Mouse (Mus musculus): ENCODE results near the gene Cd28.

Gene Cd28

GRCm38 (mm10) chr1:60750201-60750765 lies 33.7 kb downstream of the Cd28 start:
- DNase-seq (ENCODE audit: low read depth, low spot score) = no peak

DNA sequence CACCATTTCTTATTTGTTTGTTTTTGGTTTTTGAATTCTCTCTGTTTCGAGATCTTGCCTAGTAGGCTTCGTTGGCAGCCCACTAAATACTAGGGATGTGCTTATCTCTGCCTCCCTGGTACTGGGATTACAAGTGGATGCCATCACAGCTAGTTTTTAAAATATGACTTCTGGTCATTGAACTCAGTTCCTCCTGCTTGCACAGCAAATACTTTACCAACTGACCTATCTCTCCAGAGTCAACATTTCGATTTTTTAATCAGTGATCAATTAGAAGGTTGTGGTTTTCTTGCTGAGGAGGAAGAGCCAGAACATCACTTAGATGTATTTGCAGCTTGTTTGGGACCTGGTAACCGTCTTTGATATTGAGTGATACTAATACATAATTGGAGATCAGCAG lies 34.4 kb downstream of the Cd28 start:
- no peak for DNase-seq (ENCODE audit: low read depth, low spot score)

DNA sequence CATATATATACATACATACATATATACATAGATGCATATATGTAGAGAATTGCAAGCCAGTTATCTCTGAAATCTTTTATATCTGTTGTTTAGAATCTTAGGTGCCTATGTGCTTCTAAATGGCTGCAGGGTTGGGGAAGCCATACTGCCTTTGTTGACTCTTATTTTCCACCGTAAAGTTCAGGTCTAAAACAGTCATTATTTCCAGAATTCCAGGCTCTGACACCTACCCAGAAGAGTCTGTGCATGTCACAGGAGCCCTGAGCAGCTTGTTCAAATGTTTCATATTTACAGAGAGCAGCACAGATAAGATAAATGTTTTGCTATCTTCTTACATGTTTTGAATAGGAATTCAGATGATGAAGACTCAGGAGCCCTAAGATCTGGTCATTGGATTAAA lies 36.4 kb downstream of the Cd28 start:
- DNase-seq (ENCODE audit: low read depth, low spot score) = no peak

DNA sequence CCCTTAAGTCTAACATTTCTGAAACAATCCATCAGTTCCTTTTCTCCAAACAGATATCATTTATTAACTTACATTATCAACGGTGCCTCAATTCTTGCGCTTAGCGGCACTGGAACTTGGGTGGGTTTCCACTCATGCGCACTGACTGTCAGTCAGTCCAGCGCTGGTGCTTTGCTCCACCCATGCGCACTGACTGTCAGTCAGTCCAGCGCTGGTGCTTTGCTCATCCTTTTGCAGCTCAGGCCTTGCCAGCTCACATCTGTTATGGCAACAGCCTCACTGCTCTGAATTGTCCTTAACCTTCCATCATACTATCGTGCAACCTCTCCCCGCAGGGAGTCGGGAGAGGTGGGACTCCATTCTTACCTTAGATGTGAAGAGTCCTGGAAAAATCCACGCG lies 37.4 kb downstream of the Cd28 start:
- DNase-seq (ENCODE audit: low read depth, low spot score) = no peak

GRCm38 (mm10) chr1:60755391-60756243 lies 39.0 kb downstream of the Cd28 start:
- DNase-seq (ENCODE audit: low read depth, low spot score) = no peak

DNA sequence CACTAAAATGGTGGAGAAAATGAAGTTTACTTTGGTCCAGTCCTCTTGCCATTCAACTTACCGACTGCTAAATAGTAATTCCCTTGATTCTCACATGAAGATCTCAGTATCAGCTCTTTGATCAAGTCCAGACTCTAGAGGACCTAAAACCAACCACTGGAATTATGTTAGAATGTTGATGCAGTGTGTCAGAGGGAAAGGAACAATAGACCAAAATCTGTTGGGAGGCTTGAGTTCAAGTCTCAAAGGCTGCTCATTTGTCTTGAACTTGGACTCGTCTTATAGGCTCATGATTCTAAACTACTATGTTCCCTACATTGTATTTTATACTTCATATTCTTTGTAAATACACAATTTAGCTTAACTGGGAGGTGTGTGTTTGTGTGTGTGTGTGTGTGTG lies 41.0 kb downstream of the Cd28 start:
- DNase-seq (ENCODE audit: low read depth, low spot score) = no peak

DNA sequence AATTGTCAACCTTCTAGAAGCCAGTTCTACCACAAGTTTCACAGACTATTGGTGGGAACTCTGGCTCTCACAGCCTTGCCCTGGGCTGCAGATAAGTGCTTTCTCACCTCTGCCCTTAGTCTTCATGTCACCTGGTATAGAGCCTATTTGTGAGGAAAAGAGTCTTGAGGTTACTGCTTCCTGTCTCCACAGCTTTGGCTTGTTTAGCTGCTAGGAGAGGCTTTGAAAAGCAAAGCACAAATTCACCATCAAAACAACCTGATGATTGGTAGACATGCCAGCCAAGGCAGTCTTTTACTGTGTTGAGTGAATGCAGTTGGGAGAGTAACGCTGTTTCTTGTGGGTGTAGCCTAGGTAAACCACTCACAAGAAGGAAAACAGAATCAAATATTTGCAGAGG lies 41.6 kb downstream of the Cd28 start:
- no peak for DNase-seq (ENCODE audit: low read depth, low spot score)

- no peak for DNase-seq (ENCODE audit: low read depth, low spot score)
These were observed 43.1 kb downstream of the Cd28 start for GRCm38 (mm10) chr1:60759563-60760335.

GRCm38 (mm10) chr1:60760475-60760874 lies 43.9 kb downstream of the Cd28 start:
- DNase-seq (ENCODE audit: low read depth, low spot score) = no peak

DNA sequence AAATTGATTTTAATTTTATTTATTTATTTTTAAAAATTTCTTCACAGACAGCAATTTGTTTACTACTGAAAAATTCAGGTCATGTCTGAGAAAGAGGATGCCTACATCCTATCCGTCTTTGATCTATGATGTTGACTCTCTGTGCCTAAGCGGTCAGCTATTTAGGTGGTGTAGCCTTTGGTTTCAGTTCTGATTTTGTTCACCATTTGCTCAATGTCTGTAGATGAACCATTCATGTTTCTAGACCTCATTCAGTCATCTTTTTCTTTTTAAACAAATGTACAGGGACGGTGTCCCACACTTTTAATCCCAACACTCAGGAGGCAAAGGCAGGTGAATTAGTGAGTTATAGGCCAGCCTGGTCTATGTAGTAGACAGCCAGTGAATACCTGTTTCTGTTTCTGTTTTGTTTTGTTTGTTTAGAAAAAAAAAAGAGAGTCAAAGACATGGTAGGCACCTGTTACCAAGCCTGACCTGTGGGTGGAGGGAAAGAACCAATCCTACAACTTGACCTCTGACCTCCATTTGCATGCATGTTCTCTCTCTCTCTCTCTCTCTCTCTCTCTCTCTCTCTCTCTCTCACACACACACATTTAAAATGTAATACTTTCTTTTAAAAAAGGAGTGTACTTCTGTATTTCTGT lies 45.0 kb downstream of the Cd28 start:
- no peak for DNase-seq (ENCODE audit: low read depth, low spot score)

GRCm38 (mm10) chr1:60762451-60762850 lies 45.9 kb downstream of the Cd28 start:
- DNase-seq (ENCODE audit: low read depth, low spot score) = no peak

DNA sequence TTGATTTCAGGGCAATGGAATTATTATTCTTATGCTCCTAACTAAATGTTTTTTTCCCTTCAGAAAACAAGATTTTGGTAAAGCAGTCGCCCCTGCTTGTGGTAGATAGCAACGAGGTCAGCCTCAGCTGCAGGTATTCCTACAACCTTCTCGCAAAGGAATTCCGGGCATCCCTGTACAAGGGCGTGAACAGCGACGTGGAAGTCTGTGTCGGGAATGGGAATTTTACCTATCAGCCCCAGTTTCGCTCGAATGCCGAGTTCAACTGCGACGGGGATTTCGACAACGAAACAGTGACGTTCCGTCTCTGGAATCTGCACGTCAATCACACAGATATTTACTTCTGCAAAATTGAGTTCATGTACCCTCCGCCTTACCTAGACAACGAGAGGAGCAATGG lies 46.3 kb downstream of the Cd28 start:
- no peak for DNase-seq (ENCODE audit: low read depth, low spot score)

- no peak for DNase-seq (ENCODE audit: low read depth, low spot score)
These were observed 55.2 kb downstream of the Cd28 start for GRCm38 (mm10) chr1:60771771-60772170.

- no peak for DNase-seq (ENCODE audit: low read depth, low spot score)
These were observed 56.6 kb downstream of the Cd28 start for GRCm38 (mm10) chr1:60773231-60773630.

GRCm38 (mm10) chr1:60776166-60776565 lies 59.6 kb downstream of the Cd28 start:
- no peak for DNase-seq (ENCODE audit: low read depth, low spot score)

GRCm38 (mm10) chr1:60776906-60777305 lies 60.3 kb downstream of the Cd28 start:
- no peak for DNase-seq (ENCODE audit: low read depth, low spot score)

DNA sequence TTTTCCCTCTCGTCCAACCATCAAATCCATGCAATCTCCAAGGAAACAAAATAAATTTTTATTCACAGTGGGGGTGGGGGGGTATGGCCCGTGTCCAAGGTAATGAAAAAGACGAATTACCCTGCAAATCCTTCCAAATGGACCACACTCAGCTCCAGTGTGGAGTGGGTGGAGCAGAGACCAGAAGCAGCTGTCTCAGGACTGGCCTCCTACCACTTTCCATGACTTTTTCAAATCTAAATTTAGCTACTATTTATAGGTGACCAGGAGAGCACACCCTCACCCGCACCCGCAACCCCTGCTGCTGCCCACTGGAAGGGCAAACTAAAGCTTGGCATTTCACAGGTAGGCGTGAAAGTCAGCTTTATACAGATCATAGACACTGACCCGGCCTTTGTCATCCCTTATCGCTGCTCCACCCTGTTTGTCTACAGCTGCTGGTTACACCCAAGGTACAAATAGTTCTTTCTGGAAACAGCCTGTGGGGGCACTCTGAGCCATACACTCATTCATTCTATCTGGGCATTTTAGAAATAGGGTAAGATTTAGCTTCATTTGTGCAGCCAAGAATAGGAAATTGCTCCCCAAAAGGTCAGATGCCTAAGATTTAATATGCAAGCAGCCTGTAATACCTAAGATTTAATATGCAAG lies 62.0 kb downstream of the Cd28 start:
- DNase-seq (ENCODE audit: low read depth, low spot score) = no peak

DNA sequence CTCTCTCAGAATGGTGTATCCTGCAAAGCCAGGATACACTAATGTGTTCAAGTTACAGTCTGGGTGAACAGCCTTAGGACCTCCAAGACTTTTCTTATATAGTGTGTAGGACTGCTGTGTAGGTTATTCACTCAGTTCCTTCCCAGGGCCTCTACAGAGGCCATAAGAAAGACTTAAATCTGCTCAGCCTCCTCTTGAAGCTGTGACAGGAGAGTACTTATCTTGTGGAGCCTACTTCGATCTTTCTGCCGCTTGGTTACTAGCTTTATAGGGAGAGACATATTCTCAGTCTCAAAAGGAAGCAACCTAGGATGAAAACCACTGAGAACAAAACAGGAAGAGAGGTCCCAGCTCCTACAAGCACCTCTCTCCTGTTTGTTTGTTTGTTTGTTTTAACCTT lies 62.6 kb downstream of the Cd28 start:
- no peak for DNase-seq (ENCODE audit: low read depth, low spot score)

DNA sequence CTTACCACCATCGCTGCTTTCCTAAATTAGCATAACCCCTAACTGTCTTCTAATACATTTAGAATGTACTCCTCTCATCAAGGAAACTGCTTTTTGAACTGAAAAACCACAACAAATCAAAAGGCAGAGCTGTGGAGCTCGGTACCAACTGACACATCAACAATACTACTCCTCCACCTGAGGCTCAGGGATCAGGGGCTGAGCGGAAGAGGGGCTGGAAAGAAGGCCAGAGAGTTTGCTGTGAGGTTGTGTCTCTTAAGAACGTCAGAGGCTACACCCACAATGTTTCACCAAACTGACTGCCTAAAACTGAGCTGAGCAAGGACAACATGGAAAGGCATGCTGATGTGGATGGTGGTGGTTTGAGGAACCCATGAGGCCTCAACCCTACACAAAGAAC lies 65.1 kb downstream of the Cd28 start:
- no peak for DNase-seq (ENCODE audit: low read depth, low spot score)

DNA sequence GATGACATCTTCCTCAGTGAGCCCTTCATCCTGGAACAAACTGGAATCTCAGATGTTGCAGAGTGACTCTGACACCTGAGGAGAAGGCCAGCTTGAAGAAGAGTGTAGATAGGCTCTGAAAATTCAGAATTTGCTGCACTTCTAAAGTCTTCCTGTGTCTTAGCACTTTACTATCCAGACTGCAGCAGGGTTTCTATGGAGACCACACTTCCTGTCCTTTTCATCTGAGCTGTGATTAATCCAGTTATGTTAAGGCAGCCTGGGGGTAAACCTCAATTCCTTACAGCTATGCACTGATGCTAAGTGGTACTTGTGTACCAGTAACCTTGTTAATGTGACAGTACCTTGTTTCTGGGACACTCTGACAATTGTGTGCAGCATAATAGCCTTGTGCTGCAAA lies 77.1 kb downstream of the Cd28 start:
- no peak for DNase-seq (ENCODE audit: low read depth, low spot score)

GRCm38 (mm10) chr1:60795677-60796205 lies 79.1 kb downstream of the Cd28 start:
- DNase-seq (ENCODE audit: low read depth, low spot score) = no peak

Data from retina, adult 2 months (tissue).